Mouse (Mus musculus): ENCODE data around the gene Rnf126. TPM values are rescaled to one million over a fixed set of nuclear protein-coding genes. Genes with fewer than 3 reads are reported as not detected.

Rnf126 gene
- polyA plus RNA-seq, 2 experiments = 27.7 to 46.4 TPM

DNA sequence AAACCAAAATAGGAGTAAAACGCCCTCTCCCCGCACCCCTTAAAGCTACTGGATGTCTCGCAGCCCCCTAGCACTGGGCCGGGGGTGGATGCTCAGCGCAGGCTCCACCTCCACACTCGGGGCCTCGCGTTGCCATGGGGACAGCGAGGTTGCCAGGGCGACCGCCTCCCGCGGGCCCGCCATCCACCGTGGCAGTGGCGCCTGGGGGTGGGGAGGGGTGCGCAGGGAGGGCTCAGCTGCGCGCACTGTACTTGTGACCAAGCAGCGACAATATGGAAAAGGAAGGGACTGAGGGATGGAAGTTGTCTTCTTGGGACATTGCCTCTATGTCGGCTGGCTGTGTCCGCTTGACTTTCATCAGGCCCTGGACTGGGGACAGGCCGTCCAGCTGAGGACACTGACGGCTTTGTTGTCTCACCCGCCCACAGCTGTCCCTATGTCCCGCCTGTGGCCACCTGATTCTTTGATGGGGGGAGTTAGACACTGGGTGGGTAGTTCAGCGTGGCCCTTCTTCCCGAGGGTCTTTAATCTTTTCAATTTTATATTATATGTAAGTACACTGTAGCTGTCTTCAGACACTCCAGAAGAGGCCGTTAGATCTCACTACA lies 37.1 kb upstream of the Rnf126 start:
- H3K9ac ChIP-seq (replicated peaks) = no peak overlapping the region
- no peak overlapping the region for H3K27ac ChIP-seq
- 50% methylated on average over 29 of the region's 29 CpGs for WGBS (ENCODE audit: insufficient replicate concordance)
- no peak overlapping the region for H3K4me3 ChIP-seq (ENCODE audit: insufficient read depth in 1 of 2, low read depth in 2 of 2, low read length in 2 of 2)
- H3K9me3 ChIP-seq (ENCODE audit: control insufficient read depth, low read length) = no peaks in the 10 kb centered on the region
- H3K27me3 ChIP-seq (ENCODE audit: control insufficient read depth, insufficient read depth, low read length) = no peaks in the 10 kb centered on the region
- no peaks in the 10 kb centered on the region for H3K36me3 ChIP-seq (replicated peaks; ENCODE audit: control insufficient read depth, insufficient read depth, low read depth)
- ATAC-seq (ENCODE audit: insufficient read depth) = no peak
- TF ChIP-seq EP300 (IDR thresholded peaks at IDR 0.05; ENCODE audit: low read depth) = no peak
- no peak for TF ChIP-seq CTCF (IDR thresholded peaks at IDR 0.05; ENCODE audit: low read depth)
- DNase-seq (ENCODE audit: low read depth in 3 of 3, low spot score in 3 of 3) = no peak
- no peak overlapping the region for H3K4me2 ChIP-seq (ENCODE audit: low read depth)
- H3K4me1 ChIP-seq (replicated peaks; ENCODE audit: control insufficient read depth in 2 of 2, insufficient read depth in 2 of 2, low read length in 1 of 2) = peaks cover 6 to 10% of the 10 kb centered on the region in 2 experiments

DNA sequence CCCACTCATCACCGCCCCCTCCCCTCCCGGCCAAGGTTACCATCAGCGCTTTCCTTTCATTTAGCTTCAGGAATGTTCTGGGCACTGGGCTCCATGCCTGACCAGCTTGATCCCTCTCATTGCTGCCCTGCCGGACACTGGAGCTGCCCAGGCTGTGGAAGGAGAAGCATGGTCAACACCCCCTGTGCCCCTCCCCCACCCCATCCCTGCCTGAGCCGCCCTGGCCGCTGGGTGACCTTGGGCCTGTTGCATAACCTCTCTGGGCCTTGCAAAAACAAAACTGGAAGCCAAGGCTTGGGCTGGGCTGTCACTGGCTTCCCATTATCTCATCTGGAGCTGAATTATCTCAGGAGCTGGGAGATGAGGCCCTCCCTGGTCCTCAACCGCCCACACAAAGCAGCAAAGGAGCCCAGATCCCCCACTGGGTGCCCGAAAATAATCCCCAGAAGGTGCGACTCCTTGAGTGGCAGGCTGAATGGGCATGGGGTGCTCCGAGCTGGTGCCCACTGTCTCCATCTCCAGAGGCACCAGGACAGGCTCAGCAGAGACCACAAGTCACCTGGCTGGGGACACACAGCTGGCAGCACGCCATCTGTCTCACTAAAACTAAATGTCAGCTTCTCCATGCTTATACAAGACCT lies 35.7 kb upstream of the Rnf126 start:
- Histone ChIP-seq H3K4me1 (replicated peaks; ENCODE audit: control insufficient read depth in 2 of 2, insufficient read depth in 2 of 2, low read length in 1 of 2) (peaks cover 6 to 19% of the 10 kb centered on the region in 2 experiments), H3K4me3 (ENCODE audit: insufficient read depth in 1 of 2, low read depth in 2 of 2, low read length in 2 of 2) (no peak overlapping the region; a peak in 1 of 4 replicates), H3K27ac (no peak overlapping the region), H3K9me3 (ENCODE audit: control insufficient read depth, low read length) (no peaks in the 10 kb centered on the region), H3K9ac (replicated peaks) (no peak overlapping the region), H3K27me3 (ENCODE audit: control insufficient read depth, insufficient read depth, low read length) (no peaks in the 10 kb centered on the region), H3K4me2 (ENCODE audit: low read depth) (peak overlapping the region; percentile 31), H3K36me3 (replicated peaks; ENCODE audit: control insufficient read depth, insufficient read depth, low read depth) (no peaks in the 10 kb centered on the region)
- ATAC-seq (ENCODE audit: insufficient read depth) (peak; percentile 47; the same call in 1 of the 2 replicates), DNase-seq (ENCODE audit: low read depth in 3 of 3, low spot score in 3 of 3) (peak in 1 of 3 experiments; percentile 26)
- 53% methylated on average over 11 of the region's 11 CpGs for WGBS (ENCODE audit: insufficient replicate concordance)
- no peak for TF ChIP-seq CTCF (IDR thresholded peaks at IDR 0.05; ENCODE audit: low read depth)
- TF ChIP-seq EP300 (IDR thresholded peaks at IDR 0.05; ENCODE audit: low read depth) = no peak

DNA sequence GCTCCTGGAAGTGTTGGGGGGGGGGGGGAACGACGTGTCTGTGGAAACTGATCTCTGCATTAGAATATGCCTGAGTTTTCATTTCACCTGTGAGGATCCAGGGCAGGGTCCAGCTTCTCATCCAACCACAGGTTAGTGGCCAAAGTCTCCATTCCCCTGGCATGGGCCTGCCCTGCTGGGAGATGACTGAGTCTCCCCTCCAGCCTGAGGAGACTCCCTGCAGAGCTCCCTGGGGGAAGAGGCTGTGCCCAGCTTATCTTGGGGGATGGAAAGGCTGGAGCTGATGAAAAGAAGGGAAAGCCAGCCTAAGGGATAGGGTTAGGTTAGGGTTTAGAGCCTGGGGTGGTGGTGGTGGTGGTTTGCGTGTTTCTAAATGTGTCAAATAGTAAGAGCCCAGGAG lies 35.1 kb upstream of the Rnf126 start:
- no peak overlapping the region; a peak in 1 of 4 replicates for H3K4me3 ChIP-seq (ENCODE audit: insufficient read depth in 1 of 2, low read depth in 2 of 2, low read length in 2 of 2)
- no peak for TF ChIP-seq EP300 (IDR thresholded peaks at IDR 0.05; ENCODE audit: low read depth)
- no peak for TF ChIP-seq CTCF (IDR thresholded peaks at IDR 0.05; ENCODE audit: low read depth)
- 59% methylated on average over 3 of the region's 3 CpGs for whole genome bisulfite sequencing (ENCODE audit: insufficient replicate concordance)
- DNase-seq (ENCODE audit: low read depth in 3 of 3, low spot score in 3 of 3) (no peak), ATAC-seq (ENCODE audit: insufficient read depth) (no peak)
- no peak overlapping the region for H3K9ac ChIP-seq (replicated peaks)
- H3K4me1 ChIP-seq (replicated peaks; ENCODE audit: control insufficient read depth in 2 of 2, insufficient read depth in 2 of 2, low read length in 1 of 2) = peaks cover 3 to 15% of the 10 kb centered on the region in 2 experiments
- H3K4me2 ChIP-seq (ENCODE audit: low read depth) = peak overlapping the region; percentile 18
- no peaks in the 10 kb centered on the region for H3K27me3 ChIP-seq (ENCODE audit: control insufficient read depth, insufficient read depth, low read length)
- no peak overlapping the region for H3K27ac ChIP-seq
- no peaks in the 10 kb centered on the region for H3K36me3 ChIP-seq (replicated peaks; ENCODE audit: control insufficient read depth, insufficient read depth, low read depth)
- H3K9me3 ChIP-seq (ENCODE audit: control insufficient read depth, low read length) = no peaks in the 10 kb centered on the region

GRCm38 (mm10) chr10:79800508-79800907 lies 33.8 kb upstream of the Rnf126 start:
- Histone ChIP-seq H3K27me3 (ENCODE audit: control insufficient read depth, insufficient read depth, low read length) (no peaks in the 10 kb centered on the region), H3K4me3 (ENCODE audit: insufficient read depth in 1 of 2, low read depth in 2 of 2, low read length in 2 of 2) (no peak overlapping the region), H3K4me2 (ENCODE audit: low read depth) (no peak overlapping the region), H3K4me1 (replicated peaks; ENCODE audit: control insufficient read depth in 2 of 2, insufficient read depth in 2 of 2, low read length in 1 of 2) (peaks cover 0 to 14% of the 10 kb centered on the region in 2 experiments), H3K9ac (replicated peaks) (no peak overlapping the region), H3K36me3 (replicated peaks; ENCODE audit: control insufficient read depth, insufficient read depth, low read depth) (no peaks in the 10 kb centered on the region), H3K9me3 (ENCODE audit: control insufficient read depth, low read length) (no peaks in the 10 kb centered on the region), H3K27ac (no peak overlapping the region)
- TF ChIP-seq CTCF (IDR thresholded peaks at IDR 0.05; ENCODE audit: low read depth) = no peak
- no peak for TF ChIP-seq EP300 (IDR thresholded peaks at IDR 0.05; ENCODE audit: low read depth)
- WGBS (ENCODE audit: insufficient replicate concordance) = 70% methylated on average over 11 of the region's 11 CpGs
- no peak for DNase-seq (ENCODE audit: low read depth in 3 of 3, low spot score in 3 of 3)
- ATAC-seq (ENCODE audit: insufficient read depth) = no peak

- no peaks in the 10 kb centered on the region for H3K9me3 ChIP-seq (ENCODE audit: control insufficient read depth, low read length)
- TF ChIP-seq EP300 (IDR thresholded peaks at IDR 0.05; ENCODE audit: low read depth) (no peak), CTCF (IDR thresholded peaks at IDR 0.05; ENCODE audit: low read depth) (no peak)
- H3K4me2 ChIP-seq (ENCODE audit: low read depth) = peak overlapping the region; percentile 1; the same call in 1 of the 2 replicates
- H3K9ac ChIP-seq (replicated peaks) = no peak overlapping the region
- DNase-seq (ENCODE audit: low read depth in 3 of 3, low spot score in 3 of 3) (peak in 1 of 3 experiments; percentile 25), ATAC-seq (ENCODE audit: insufficient read depth) (peak; percentile 42; the same call in 1 of the 2 replicates)
- 18% methylated on average over 12 of the region's 12 CpGs for WGBS (ENCODE audit: insufficient replicate concordance)
- no peaks in the 10 kb centered on the region for H3K36me3 ChIP-seq (replicated peaks; ENCODE audit: control insufficient read depth, insufficient read depth, low read depth)
- H3K27ac ChIP-seq = no peak overlapping the region
- H3K4me3 ChIP-seq (ENCODE audit: insufficient read depth in 1 of 2, low read depth in 2 of 2, low read length in 2 of 2) = no peak overlapping the region
- H3K27me3 ChIP-seq (ENCODE audit: control insufficient read depth, insufficient read depth, low read length) = peaks cover 3% of the 10 kb centered on the region; the same call in 1 of the 2 replicates
- peaks cover 0 to 14% of the 10 kb centered on the region in 2 experiments for H3K4me1 ChIP-seq (replicated peaks; ENCODE audit: control insufficient read depth in 2 of 2, insufficient read depth in 2 of 2, low read length in 1 of 2)
Observed at GRCm38 (mm10) chr10:79798289-79798928, 31.7 kb upstream of the Rnf126 start.
